Mouse (Mus musculus) gastrocnemius, postnatal 14 days (tissue): ENCODE measurements around the gene 4933427D14Rik. TPM values are rescaled to one million over a fixed set of nuclear protein-coding genes. Genes with fewer than 3 reads are reported as not detected.
A peak's percentile ranks its signal among the peaks of the same experiment; 100 is the strongest.

Source experiments
- DNase-seq: peaks from one replicate; pipeline ENCODE4 v3.0.0; 2021; ENCODE audit warnings: mixed read lengths
- intact Hi-C: fragments of 180-260 bp; cut with DNase I; formaldehyde crosslinking; loops from one replicate; pipeline ENCODE4 v1.15.1; 2025; ENCODE audit warnings: low total_unique reads
- total RNA-seq, 2 experiments: library from RNA; stranded (reverse); gene quantifications; 2 replicates each; pipeline ENCODE4 v1.2.3; 2021

4933427D14Rik gene
- total RNA-seq, 2 experiments from 2014 or later, result 1.7 to 2.2 TPM

DNA sequence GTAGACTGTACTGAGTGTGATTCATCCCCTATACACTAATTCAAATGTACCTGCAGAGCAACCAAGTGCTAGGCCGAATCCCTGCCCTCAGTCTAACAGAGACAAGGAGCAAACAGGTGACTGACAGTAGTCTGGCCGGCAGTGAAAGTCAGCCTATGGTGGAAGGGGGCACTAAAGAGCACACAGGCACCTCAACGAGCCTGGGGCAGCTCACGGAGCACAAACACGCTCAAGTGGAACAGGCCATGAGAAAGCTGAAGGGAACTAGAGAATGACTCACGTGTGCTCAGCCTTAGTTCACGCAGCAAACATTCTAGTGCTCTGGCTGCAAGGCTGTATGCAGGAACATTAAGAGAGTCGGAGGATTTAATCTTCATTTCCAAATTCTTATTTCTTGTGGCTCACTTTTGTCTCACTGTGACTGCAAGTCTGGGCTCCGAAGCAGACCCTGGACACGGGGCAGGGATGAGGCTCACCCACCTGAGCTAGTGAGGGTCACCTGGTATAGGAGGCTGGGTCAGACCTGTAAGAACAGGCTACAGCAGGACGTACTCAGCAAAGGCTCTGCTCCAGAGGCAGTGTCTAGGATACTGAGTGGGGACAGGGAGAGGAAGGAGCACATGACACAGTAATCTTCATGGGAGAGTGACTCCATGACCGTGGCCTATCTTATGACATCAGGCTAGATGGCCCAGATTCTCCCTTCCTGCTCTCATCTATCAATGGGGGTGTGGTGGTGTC lies 54.0 kb downstream of the 4933427D14Rik start:
- intact Hi-C loops, result no loop called here
- DNase-seq, result no peak

- no peak for DNase-seq
- intact Hi-C loops, result no loop called here
Measured at GRCm38 (mm10) chr11:72151120-72151519, 56.1 kb downstream of the 4933427D14Rik start.

DNA sequence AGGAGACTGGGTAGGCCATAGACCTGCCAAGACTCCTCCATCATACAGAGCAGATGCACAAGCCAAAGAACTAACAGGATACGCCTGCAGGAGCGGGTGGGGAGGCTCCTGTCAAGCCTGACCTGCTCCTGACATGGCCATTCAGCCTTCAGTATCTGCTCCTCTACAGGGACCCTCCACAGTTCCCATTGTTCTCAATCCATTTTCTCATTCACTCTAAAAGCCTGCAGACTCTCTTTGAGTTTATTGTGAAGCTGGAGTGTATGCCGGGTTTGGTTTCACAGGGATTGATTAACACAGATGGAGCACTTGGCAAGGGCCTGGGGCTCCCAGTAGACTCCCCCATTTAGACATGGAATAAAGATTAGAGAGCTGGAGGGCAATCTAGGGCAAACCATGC lies 59.3 kb downstream of the 4933427D14Rik start:
- intact Hi-C loops, result no loop called here

GRCm38 (mm10) chr11:72145877-72146248 lies 61.4 kb downstream of the 4933427D14Rik start:
- intact Hi-C loops, result no loop called here
- no peak for DNase-seq

More for the DNA sequence above, 59.3 kb downstream of the 4933427D14Rik start:
- DNase-seq, result no peak

DNA sequence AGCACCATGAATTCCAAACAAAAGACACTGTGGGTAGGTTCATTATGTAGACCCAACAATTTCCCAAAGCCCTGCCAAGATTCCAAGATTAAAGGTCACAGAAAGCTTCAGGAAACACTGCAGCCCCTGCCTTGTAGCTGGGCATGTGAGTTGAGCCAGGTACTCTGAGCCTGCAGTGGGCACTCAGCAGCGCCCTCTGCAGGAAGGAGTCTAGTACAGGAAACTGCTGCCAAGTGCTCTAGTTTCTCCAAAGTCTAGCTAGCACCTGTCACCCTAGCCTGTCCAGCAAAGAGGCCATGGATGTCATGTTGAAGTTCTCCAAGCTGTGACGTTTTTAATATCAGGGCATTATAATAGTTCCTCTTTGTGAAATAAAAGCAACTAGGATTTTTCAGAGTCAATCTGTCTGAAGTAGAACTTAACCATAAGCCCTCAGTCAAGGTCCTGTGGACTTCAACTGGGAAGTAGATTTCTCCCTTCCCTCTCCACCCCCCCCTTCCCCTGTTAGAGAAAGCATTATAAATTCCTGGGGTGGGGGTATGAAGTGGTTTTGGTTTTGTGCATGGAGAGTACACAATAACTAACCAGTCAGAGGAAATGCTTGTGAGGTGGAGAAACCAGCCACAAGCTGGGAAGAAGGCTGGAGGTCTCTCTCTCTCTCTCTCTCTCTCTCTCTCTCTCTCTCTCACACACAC lies 61.9 kb downstream of the 4933427D14Rik start:
- intact Hi-C loops, result no loop called here
- peak; percentile 39 for DNase-seq

DNA sequence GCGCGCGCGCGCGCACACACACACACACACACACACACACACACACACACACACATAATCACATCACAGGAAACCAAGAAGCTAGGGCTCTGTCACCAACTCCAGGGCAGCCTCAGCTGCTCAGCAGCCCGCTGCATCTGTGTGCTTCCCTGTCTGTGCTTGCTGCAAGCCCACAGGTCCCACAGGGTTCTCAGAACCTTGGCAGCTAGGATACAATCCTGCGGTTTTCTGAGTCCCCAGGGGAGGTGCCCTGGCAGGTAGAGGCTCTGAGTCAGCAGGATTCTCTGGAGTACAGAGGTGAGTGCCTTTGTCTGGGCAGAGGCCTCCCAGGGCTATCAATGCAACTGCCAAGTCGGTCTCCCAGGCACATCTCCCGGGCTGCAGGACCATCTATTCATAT lies 64.4 kb downstream of the 4933427D14Rik start:
- DNase-seq, result no peak
- intact Hi-C loops, result no loop called here

- intact Hi-C loops, result no loop called here
- DNase-seq, result no peak
Measured at GRCm38 (mm10) chr11:72140198-72140597, 67.1 kb downstream of the 4933427D14Rik start.

GRCm38 (mm10) chr11:72136231-72136982 lies 70.9 kb downstream of the 4933427D14Rik start:
- intact Hi-C loops, result no loop called here
- no peak for DNase-seq

- intact Hi-C loops, result no loop called here
- peak; percentile 40 for DNase-seq
Measured at GRCm38 (mm10) chr11:72135383-72136158, 71.7 kb downstream of the 4933427D14Rik start, which contains the start of gene Pitpnm3. Pitpnm3 (minus strand) TSS chr11:72135778.

DNA sequence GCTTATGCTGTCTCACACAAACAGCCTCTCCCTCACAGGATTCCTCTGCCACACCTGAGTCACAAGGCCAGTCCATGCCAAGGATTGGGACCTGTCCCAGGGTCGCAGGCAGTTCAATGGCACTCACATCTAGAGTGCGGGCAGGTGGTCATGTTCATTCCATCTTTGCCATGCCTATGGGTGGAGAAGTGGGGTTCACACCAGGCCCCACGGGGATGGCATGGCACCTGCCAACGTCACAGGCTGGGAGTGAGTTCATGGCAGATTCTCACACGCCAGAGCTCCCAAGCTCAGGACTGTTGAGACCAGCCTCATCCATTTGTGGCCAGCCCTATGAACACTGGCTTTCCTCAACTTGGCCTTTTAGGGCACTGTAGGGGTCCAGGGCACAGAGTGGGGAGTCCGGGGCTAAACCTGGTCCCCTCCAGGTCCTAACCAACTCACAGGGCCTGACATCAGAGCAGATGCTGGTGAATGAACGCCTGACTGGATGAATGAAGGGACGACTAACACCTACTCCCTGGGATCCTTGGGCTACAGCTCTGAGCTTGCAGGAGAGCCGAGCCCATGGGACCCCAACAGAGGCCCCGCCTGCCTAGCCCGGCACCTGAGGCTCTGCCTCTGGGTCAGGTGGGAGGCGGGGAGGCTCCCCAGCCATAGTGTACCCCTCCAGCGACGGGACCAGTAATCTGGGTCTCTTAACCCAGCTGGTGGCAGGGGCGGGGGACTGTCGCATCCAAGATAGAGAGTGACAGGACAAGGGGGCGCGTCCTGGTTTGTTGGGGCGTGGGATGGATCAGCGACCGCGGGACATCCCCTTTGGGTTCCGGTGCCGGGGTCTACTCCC lies 72.5 kb downstream of the 4933427D14Rik start:
- no peak for DNase-seq
- intact Hi-C loops, result loop anchor here (5.0 kb wide), 1 partner anchor 42 kb away; no protein-coding TSS in a partner anchor

GRCm38 (mm10) chr11:72133075-72133474 lies 74.2 kb downstream of the 4933427D14Rik start:
- no peak for DNase-seq
- intact Hi-C loops, result loop anchor here (5.0 kb wide), 1 partner anchor 41 kb away; no protein-coding TSS in a partner anchor

DNA sequence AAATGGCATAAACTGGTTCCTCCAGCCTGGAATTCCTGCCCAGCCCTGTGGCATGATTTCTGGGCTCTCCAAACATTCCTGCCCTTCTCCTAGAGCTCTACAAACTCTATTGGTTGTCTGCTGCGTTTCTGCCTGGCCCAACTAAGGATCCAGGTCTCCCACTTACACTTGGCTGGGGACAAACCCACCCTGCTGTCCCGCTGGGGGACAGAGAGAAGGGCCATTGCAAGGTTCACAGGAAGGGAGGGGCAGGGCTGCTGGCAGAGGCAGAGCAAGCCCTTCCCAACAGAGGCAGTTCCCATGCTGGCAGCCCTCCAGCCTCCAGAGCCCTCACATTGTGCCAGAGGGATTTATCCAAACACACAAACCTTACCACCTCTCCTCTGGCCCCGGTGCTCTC lies 75.0 kb downstream of the 4933427D14Rik start:
- intact Hi-C loops, result loop anchor here (5.0 kb wide), 1 partner anchor 40 kb away; no protein-coding TSS in a partner anchor

GRCm38 (mm10) chr11:72131697-72132096 lies 75.6 kb downstream of the 4933427D14Rik start:
- intact Hi-C loops, result loop anchor here (5.0 kb wide), 1 partner anchor 39 kb away; no protein-coding TSS in a partner anchor

More for the DNA sequence above, 75.0 kb downstream of the 4933427D14Rik start:
- DNase-seq, result peak; percentile 65

GRCm38 (mm10) chr11:72130905-72131304 lies 76.4 kb downstream of the 4933427D14Rik start:
- intact Hi-C loops, result loop anchor here (5.0 kb wide), 1 partner anchor 39 kb away; no protein-coding TSS in a partner anchor
- no peak for DNase-seq

More at GRCm38 (mm10) chr11:72131697-72132096, 75.6 kb downstream of the 4933427D14Rik start:
- DNase-seq, result no peak

GRCm38 (mm10) chr11:72130472-72130871 lies 76.8 kb downstream of the 4933427D14Rik start:
- intact Hi-C loops, result loop anchor here (5.0 kb wide), 1 partner anchor 38 kb away; no protein-coding TSS in a partner anchor
- no peak for DNase-seq

DNA sequence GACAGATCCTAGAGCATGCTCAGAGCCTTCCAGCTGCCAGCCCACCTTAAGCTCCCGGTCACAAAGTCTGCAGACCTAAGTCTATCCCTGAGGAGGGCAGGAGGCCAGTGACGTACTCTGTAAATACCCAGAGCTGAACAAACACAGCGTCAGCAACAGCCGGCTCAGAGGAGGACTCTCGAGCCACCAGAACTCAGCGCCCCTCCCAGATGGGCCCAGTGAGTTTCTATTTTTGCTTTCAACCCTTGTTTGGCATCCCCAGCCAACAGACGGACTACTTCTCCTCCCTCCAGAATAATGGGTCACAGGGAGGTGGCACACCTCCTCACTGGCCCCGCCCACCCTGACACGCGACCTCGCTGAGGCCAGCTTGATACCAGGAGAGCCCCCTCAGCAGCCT lies 77.2 kb downstream of the 4933427D14Rik start:
- peak; percentile 44 for DNase-seq
- intact Hi-C loops, result loop anchor here (5.0 kb wide), 1 partner anchor 38 kb away; no protein-coding TSS in a partner anchor

GRCm38 (mm10) chr11:72129032-72129894 lies 78.0 kb downstream of the 4933427D14Rik start:
- DNase-seq, result no peak
- intact Hi-C loops, result no loop called here
